8 mouse cellular contexts compared by ENCODE assay signal in genomic region chr16:43129966-43130365, GRCm38 (mm10).
DNase-seq lines count a peak whose midpoint lies in the region; ATAC-seq and TF ChIP-seq lines count a peak whose summit lies in the region.

No protein-coding gene starts in this region.

- H3K4me1 ChIP-seq in neural tube, embryonic 13.5 days (replicated peaks) = peaks cover 16% of the 10 kb centered on the region
- H3K4me1 ChIP-seq in forebrain, postnatal 0 days (ENCODE audit: insufficient read depth) = peaks cover 5% of the 10 kb centered on the region; the same call in 1 of the 2 replicates

- no peak overlapping the region for H3K4me2 ChIP-seq in neural tube, embryonic 13.5 days
- no peak overlapping the region for H3K4me2 ChIP-seq in forebrain, postnatal 0 days (ENCODE audit: low read depth)

- H3K9ac ChIP-seq in neural tube, embryonic 13.5 days = no peak overlapping the region
- H3K9ac ChIP-seq in forebrain, postnatal 0 days = no peak overlapping the region

- WGBS in neural tube, embryonic 13.5 days = 71% methylated on average over 4 of the region's 4 CpGs
- WGBS in forebrain, postnatal 0 days = 44% methylated on average over 4 of the region's 4 CpGs

- peak overlapping the region; percentile 86 for H3K27ac ChIP-seq in gastrocnemius, adult 2 months
- peak overlapping the region; percentile 69 for H3K27ac ChIP-seq in neural tube, embryonic 13.5 days (replicated peaks)
- H3K27ac ChIP-seq in forebrain, postnatal 0 days (ENCODE audit: low read depth, low read length) = peak overlapping the region; percentile 45; the same call in 1 of the 2 replicates

- H3K4me3 ChIP-seq in gastrocnemius, adult 2 months = peak overlapping the region; percentile 16; the same call in 1 of the 2 replicates
- no peak overlapping the region for H3K4me3 ChIP-seq in neural tube, embryonic 13.5 days
- no peak overlapping the region for H3K4me3 ChIP-seq in forebrain, postnatal 0 days (ENCODE audit: low read depth, low read length)

- ATAC-seq in neural tube, embryonic 13.5 days (ENCODE audit: low read depth) = peak; percentile 53
- ATAC-seq in forebrain, postnatal 0 days = peak; percentile 18; the same call in 1 of the 2 replicates

- H3K27me3 ChIP-seq in neural tube, embryonic 13.5 days = no peaks in the 10 kb centered on the region
- no peaks in the 10 kb centered on the region for H3K27me3 ChIP-seq in forebrain, postnatal 0 days (ENCODE audit: insufficient read depth, low read length)

- no peaks in the 10 kb centered on the region for H3K36me3 ChIP-seq in neural tube, embryonic 13.5 days
- H3K36me3 ChIP-seq in forebrain, postnatal 0 days (ENCODE audit: insufficient read depth) = no peaks in the 10 kb centered on the region

- H3K9me3 ChIP-seq in neural tube, embryonic 13.5 days = no peaks in the 10 kb centered on the region
- no peaks in the 10 kb centered on the region for H3K9me3 ChIP-seq in forebrain, postnatal 0 days (ENCODE audit: low read length)

- peak; percentile 58 for DNase-seq in gastrocnemius, adult 2 months
- DNase-seq in gastrocnemius, postnatal 25 days = no peak
- DNase-seq in neural tube, embryonic 10.5 days (ENCODE audit: extremely low spot score, low spot score) = no peak
- DNase-seq in forebrain, postnatal 0 days = no peak
- peak; percentile 33 for DNase-seq in retina, embryonic 14.5 days (ENCODE audit: low spot score)
- DNase-seq in spleen, postnatal 4 days (ENCODE audit: low spot score in 2 of 2) = no peak
- no peak for DNase-seq in right cerebral cortex, postnatal 36 days (ENCODE audit: low spot score in 2 of 2)

- no peak for TF ChIP-seq CTCF in gastrocnemius, adult 2 months (IDR thresholded peaks at IDR 0.05)
- TF ChIP-seq CTCF in forebrain, postnatal 0 days (IDR thresholded peaks at IDR 0.05; ENCODE audit: low read depth) = no peak

- intact Hi-C loops in gastrocnemius, adult 2 months (cut with DNase I) = no loop called here

Comparison
In these comparisons a context has a peak if more than half of its experiments do, and no peak if none do; other contexts are left out.
1. DNase-seq: peak in gastrocnemius, adult 2 months (single experiment) and retina, embryonic 14.5 days (single experiment); none in gastrocnemius, postnatal 25 days (single experiment), neural tube, embryonic 10.5 days (single experiment), forebrain, postnatal 0 days (single experiment), spleen, postnatal 4 days (0 of 2) and right cerebral cortex, postnatal 36 days (0 of 2).
2. Peak in every context shown above with its lines, with median percentiles within 50 percentile points of each other: H3K27ac ChIP-seq.